Mouse (Mus musculus): ENCODE results near the gene Opn4. TPM values are rescaled to one million over a fixed set of nuclear protein-coding genes. Genes with fewer than 3 reads are reported as not detected.

Opn4 gene
- total RNA-seq (2021) = not detected
- long read RNA-seq, experiment 1 = 0 reads
- long read RNA-seq, experiment 2 = 0 reads

- DNase-seq (ENCODE audit: low spot score in 2 of 2) = no peak
Measured at GRCm38 (mm10) chr14:34599941-34600340, at the start of gene Opn4. Gene Opn4, minus strand, starts transcription at chr14:34600142.

- DNase-seq (ENCODE audit: low spot score in 2 of 2) = no peak
Measured at GRCm38 (mm10) chr14:34647870-34648475, 48.0 kb upstream of the Opn4 start.

GRCm38 (mm10) chr14:34644140-34644539 is 44.2 kb upstream of the Opn4 start:
- DNase-seq (ENCODE audit: low spot score in 2 of 2) = no peak

GRCm38 (mm10) chr14:34635721-34636120 is 35.8 kb upstream of the Opn4 start:
- DNase-seq (ENCODE audit: low spot score in 2 of 2) = no peak

GRCm38 (mm10) chr14:34635192-34635591 is 35.2 kb upstream of the Opn4 start:
- DNase-seq (ENCODE audit: low spot score in 2 of 2) = no peak

GRCm38 (mm10) chr14:34632722-34633448 is 32.9 kb upstream of the Opn4 start:
- DNase-seq (ENCODE audit: low spot score in 2 of 2) = no peak

GRCm38 (mm10) chr14:34626824-34627223 is 26.9 kb upstream of the Opn4 start:
- no peak for DNase-seq (ENCODE audit: low spot score in 2 of 2)

GRCm38 (mm10) chr14:34623531-34624210 is 23.7 kb upstream of the Opn4 start:
- peak in 1 of 2 experiments; percentile 26 for DNase-seq (ENCODE audit: low spot score in 2 of 2)

- DNase-seq (ENCODE audit: low spot score in 2 of 2) = no peak
Measured at GRCm38 (mm10) chr14:34623074-34623473, 23.1 kb upstream of the Opn4 start.

GRCm38 (mm10) chr14:34620611-34621376 is 20.9 kb upstream of the Opn4 start:
- DNase-seq (ENCODE audit: low spot score in 2 of 2) = peak; percentile 49 to 64

GRCm38 (mm10) chr14:34618808-34619207 is 18.9 kb upstream of the Opn4 start:
- DNase-seq (ENCODE audit: low spot score in 2 of 2) = peak in 1 of 2 experiments; percentile 29

- DNase-seq (ENCODE audit: low spot score in 2 of 2) = peak; percentile 82 to 85
Measured at GRCm38 (mm10) chr14:34616821-34617220, 16.9 kb upstream of the Opn4 start.

- DNase-seq (ENCODE audit: low spot score in 2 of 2) = no peak
Measured at GRCm38 (mm10) chr14:34615625-34616024, 15.7 kb upstream of the Opn4 start.

- DNase-seq (ENCODE audit: low spot score in 2 of 2) = no peak
Measured at GRCm38 (mm10) chr14:34615082-34615481, 15.1 kb upstream of the Opn4 start.

- DNase-seq (ENCODE audit: low spot score in 2 of 2) = no peak
Measured at GRCm38 (mm10) chr14:34614551-34614950, 14.6 kb upstream of the Opn4 start.

- no peak for DNase-seq (ENCODE audit: low spot score in 2 of 2)
Measured at GRCm38 (mm10) chr14:34613523-34613922, 13.6 kb upstream of the Opn4 start.

GRCm38 (mm10) chr14:34612222-34612621 is 12.3 kb upstream of the Opn4 start:
- peak in 1 of 2 experiments; percentile 31 for DNase-seq (ENCODE audit: low spot score in 2 of 2)

- no peak for DNase-seq (ENCODE audit: low spot score in 2 of 2)
Measured at GRCm38 (mm10) chr14:34611591-34611990, 11.6 kb upstream of the Opn4 start.

GRCm38 (mm10) chr14:34601910-34602309 is 2.0 kb upstream of the Opn4 start:
- DNase-seq (ENCODE audit: low spot score in 2 of 2) = no peak

- DNase-seq (ENCODE audit: low spot score in 2 of 2) = no peak
Measured at GRCm38 (mm10) chr14:34595596-34596255, 4.2 kb downstream of the Opn4 start.

All from adrenal gland, adult 18-20 months (tissue).